Mouse (Mus musculus): Measurements from ENCODE around the gene Myo1b. TPM values are rescaled to one million over a fixed set of nuclear protein-coding genes. Genes with fewer than 3 reads are reported as not detected.

Gene Myo1b
- total RNA-seq, 1 experiment from 2014 or later, result not detected

Other genes starting within 250 kb of the Myo1b start
- gene Stat4, start 71.1 kb upstream of the Myo1b start, total RNA-seq (2017), result 93.2 and 117 TPM in 2 replicates
- 342 and 358 TPM in 2 replicates for gene Stat1, start 203.4 kb upstream of the Myo1b start, total RNA-seq (2017)

Data from neutrophil, adult 5-6 weeks (primary cell).